Mouse (Mus musculus): ENCODE measurements around the gene Mid2. TPM values are rescaled to one million over a fixed set of nuclear protein-coding genes. Genes with fewer than 3 reads are reported as not detected.
"Not testable (repeated sequence)": the region's sequence is repeated elsewhere in the genome, so short reads cannot be mapped to it uniquely, and the experiment has no call there.

Gene Mid2
- polyA plus RNA-seq, 1 experiment from 2014 or later: 7.7 TPM

DNA sequence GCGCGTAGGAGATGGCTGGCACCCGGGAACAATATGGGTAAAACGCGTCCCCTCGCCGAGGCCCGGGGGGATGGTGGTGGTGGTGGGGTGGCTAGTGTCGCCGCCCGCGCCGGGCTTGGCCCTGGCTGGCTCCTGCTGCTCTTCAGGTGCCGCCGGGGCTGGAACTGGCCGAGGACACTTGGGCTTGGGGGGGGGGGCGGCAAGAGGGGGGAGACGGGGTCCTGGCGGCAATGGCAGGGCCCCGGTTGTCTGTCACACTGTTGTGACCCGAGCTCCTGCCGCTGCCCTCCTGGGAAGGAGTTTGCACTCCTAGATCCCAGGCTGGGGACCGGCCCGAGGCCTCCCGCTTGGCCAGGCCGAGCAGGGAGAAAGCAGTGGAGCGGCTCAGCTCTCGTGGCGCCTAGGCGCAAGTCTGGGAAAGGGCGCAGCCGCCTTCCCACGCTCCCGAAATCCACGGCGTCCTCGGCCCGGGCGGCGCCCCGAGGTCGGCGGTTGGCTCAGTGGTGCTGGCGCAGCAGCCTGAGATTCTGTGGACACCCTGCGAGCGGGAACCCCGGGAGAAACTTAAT is 927 bp downstream of the Mid2 start:
- 11% methylated on average over 21 of the region's 47 CpGs for WGBS
- no peaks in the 10 kb centered on the region for H3K27me3 ChIP-seq (replicated peaks; ENCODE audit: insufficient read depth, low read length)
- DNase-seq (ENCODE audit: low spot score) (peak; percentile 36), ATAC-seq (peak; percentile 58)
- peak overlapping the region; percentile 68 for H3K9ac ChIP-seq (replicated peaks; ENCODE audit: low read depth)
- peak overlapping the region; percentile 59 for H3K4me2 ChIP-seq (replicated peaks; ENCODE audit: low read depth, low read length)
- H3K27ac ChIP-seq (ENCODE audit: low read length): peak overlapping the region; percentile 76
- H3K4me1 ChIP-seq (ENCODE audit: insufficient read depth, low read depth, low read length): no peaks in the 10 kb centered on the region
- H3K36me3 ChIP-seq (ENCODE audit: insufficient read depth, low read length): no peaks in the 10 kb centered on the region
- H3K9me3 ChIP-seq (ENCODE audit: low read length): no peaks in the 10 kb centered on the region
- TF ChIP-seq CTCF (IDR thresholded peaks at IDR 0.05) (no peak), EP300 (IDR thresholded peaks at IDR 0.05) (no peak)
- peak overlapping the region; percentile 59 for H3K4me3 ChIP-seq (ENCODE audit: low read depth, low read length)

DNA sequence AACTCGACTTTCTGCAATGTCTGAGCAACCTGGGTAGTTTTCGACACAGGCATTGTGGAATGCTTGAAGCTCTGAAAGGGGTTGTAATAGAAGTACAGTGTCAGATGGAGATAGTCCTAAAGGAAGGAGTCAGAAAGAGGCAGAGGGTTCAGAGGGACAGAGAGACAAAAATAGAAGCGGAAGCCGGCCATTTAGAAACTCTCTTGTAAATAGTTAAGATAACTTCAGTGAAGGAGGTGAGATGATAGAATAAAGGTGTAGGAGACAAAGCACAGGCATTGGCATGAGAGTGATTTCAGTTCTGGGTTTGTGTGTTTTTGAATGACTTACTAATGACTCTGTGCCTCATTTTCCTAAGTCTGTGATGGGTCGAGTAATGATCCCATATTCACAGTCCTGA is 11.0 kb downstream of the Mid2 start:
- H3K9me3 ChIP-seq (ENCODE audit: low read length): no peaks in the 10 kb centered on the region
- H3K9ac ChIP-seq (replicated peaks; ENCODE audit: low read depth): no peak overlapping the region
- no peak overlapping the region for H3K27ac ChIP-seq (ENCODE audit: low read length)
- H3K4me3 ChIP-seq (ENCODE audit: low read depth, low read length): no peak overlapping the region
- TF ChIP-seq EP300 (IDR thresholded peaks at IDR 0.05) (no peak), CTCF (IDR thresholded peaks at IDR 0.05) (no peak)
- H3K27me3 ChIP-seq (replicated peaks; ENCODE audit: insufficient read depth, low read length): no peaks in the 10 kb centered on the region
- no peaks in the 10 kb centered on the region for H3K36me3 ChIP-seq (ENCODE audit: insufficient read depth, low read length)
- no peak overlapping the region for H3K4me2 ChIP-seq (replicated peaks; ENCODE audit: low read depth, low read length)
- no peak for DNase-seq (ENCODE audit: low spot score)
- H3K4me1 ChIP-seq (ENCODE audit: insufficient read depth, low read depth, low read length): no peaks in the 10 kb centered on the region
- WGBS: 59% methylated on average over 5 of the region's 5 CpGs
- no peak for ATAC-seq

DNA sequence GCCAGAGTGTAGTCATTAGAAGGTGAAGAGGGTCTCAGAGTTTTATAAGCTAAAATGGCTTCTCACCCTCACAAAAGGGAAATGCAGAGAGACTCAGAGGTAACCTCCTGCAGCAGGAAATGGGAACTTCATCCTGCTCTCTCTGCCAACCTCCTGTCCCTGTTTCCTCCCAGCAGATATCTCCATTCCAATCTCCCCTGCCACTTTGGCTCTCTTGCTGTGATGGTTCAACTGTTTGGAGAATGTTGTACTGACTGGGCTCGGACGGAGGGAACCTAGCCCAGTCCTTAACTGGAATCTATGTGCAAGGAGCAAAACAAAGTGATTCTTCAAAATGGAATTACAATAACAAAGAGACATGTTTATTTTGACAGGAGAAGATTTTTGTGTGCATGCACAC is 23.9 kb downstream of the Mid2 start:
- Histone ChIP-seq H3K36me3 (ENCODE audit: insufficient read depth, low read length) (no peaks in the 10 kb centered on the region), H3K4me1 (ENCODE audit: insufficient read depth, low read depth, low read length) (no peaks in the 10 kb centered on the region), H3K27me3 (replicated peaks; ENCODE audit: insufficient read depth, low read length) (no peaks in the 10 kb centered on the region), H3K27ac (ENCODE audit: low read length) (no peak overlapping the region; the same call in 1 of the 2 replicates), H3K4me3 (ENCODE audit: low read depth, low read length) (no peak overlapping the region), H3K4me2 (replicated peaks; ENCODE audit: low read depth, low read length) (no peak overlapping the region), H3K9ac (replicated peaks; ENCODE audit: low read depth) (no peak overlapping the region), H3K9me3 (ENCODE audit: low read length) (no peaks in the 10 kb centered on the region)
- TF ChIP-seq EP300 (IDR thresholded peaks at IDR 0.05): peak; percentile 78
- TF ChIP-seq CTCF (IDR thresholded peaks at IDR 0.05): no peak
- peak; percentile 72; the same call in 1 of the 2 replicates for ATAC-seq
- DNase-seq (ENCODE audit: low spot score): peak; percentile 39
- WGBS: 64% methylated on average over 2 of the region's 2 CpGs

DNA sequence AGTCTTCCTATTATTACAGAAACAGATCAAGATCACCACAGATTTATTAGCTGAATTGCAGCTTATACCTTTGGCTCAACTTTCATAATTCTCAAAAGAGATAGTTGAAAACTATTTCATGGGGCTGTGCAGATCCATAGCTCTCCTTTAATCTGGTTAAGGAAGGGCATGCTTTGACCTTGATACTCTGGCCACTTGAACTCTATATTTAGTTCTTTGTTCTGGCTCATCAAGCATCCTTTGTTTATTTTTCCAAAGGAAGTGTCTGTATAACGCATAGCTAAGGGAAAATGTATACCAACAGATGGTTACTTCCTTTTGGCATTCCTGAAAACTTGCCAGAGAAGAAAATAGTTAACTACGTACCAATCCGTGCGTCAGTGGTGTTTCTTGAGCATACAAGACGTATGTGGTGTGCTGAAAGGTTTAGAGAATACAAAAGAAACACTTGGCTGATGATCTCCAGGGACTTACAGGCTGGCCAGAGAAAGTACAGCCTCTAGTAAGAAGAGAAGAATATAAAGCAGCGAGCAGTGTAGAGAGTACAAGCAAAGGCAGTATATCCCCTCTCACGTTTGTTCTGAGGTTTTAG is 33.6 kb downstream of the Mid2 start:
- H3K4me3 ChIP-seq (ENCODE audit: low read depth, low read length); H3K9ac ChIP-seq (replicated peaks; ENCODE audit: low read depth); H3K4me2 ChIP-seq (replicated peaks; ENCODE audit: low read depth, low read length); H3K36me3 ChIP-seq (ENCODE audit: insufficient read depth, low read length); H3K4me1 ChIP-seq (ENCODE audit: insufficient read depth, low read depth, low read length); DNase-seq (ENCODE audit: low spot score); H3K27me3 ChIP-seq (replicated peaks; ENCODE audit: insufficient read depth, low read length); H3K9me3 ChIP-seq (ENCODE audit: low read length); H3K27ac ChIP-seq (ENCODE audit: low read length): not testable (repeated sequence)
- peak; percentile 71 for ATAC-seq
- WGBS: 22% methylated on average over 6 of the region's 7 CpGs
- TF ChIP-seq EP300 (IDR thresholded peaks at IDR 0.05): peak; percentile 71

DNA sequence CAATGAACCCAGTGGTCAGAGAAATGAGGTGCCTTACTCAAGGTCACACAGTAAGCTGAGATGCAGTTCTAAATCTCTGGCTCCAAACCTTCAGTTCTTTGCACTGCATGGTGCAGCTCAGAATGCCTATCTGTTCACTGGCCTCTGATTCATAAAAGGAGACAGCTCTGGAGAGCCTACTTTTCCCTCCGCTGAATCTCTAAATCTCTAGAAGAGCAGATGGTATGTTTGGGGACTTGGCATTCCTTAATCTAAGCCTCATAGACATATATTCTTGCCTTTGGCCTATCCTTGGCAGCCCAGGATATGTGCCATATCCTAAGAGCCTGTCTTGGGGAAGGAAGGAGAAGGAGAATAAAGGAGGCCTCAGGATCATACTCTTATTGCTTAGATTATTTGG is 38.8 kb downstream of the Mid2 start:
- no peak overlapping the region for H3K4me2 ChIP-seq (replicated peaks; ENCODE audit: low read depth, low read length)
- no peak for DNase-seq (ENCODE audit: low spot score)
- ATAC-seq: no peak
- H3K9ac ChIP-seq (replicated peaks; ENCODE audit: low read depth): no peak overlapping the region
- TF ChIP-seq CTCF (IDR thresholded peaks at IDR 0.05) (no peak), EP300 (IDR thresholded peaks at IDR 0.05) (no peak)
- H3K27ac ChIP-seq (ENCODE audit: low read length): no peak overlapping the region
- no peaks in the 10 kb centered on the region for H3K9me3 ChIP-seq (ENCODE audit: low read length)
- 82% methylated on average over 1 of the region's 1 CpGs for WGBS
- H3K4me3 ChIP-seq (ENCODE audit: low read depth, low read length): no peak overlapping the region
- H3K27me3 ChIP-seq (replicated peaks; ENCODE audit: insufficient read depth, low read length): no peaks in the 10 kb centered on the region
- H3K4me1 ChIP-seq (ENCODE audit: insufficient read depth, low read depth, low read length): no peaks in the 10 kb centered on the region
- H3K36me3 ChIP-seq (ENCODE audit: insufficient read depth, low read length): no peaks in the 10 kb centered on the region

DNA sequence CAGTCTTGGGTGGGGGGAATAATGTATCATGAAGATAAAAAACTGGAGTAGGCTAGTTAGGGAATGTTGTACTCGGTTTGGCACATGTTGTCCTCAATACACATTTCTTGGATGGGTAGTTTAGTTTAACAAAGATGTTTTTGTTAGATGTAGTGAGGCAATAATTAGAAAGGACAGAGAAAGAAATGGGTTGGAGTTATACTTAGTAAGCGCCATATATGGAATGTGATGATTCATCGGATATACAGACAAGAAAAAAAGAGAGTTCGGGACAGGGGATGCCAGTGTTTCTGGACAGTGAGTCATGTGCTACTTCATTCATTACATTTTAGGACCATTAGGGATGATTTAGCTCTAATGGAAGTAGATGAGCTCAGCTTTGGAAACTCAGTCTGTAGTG is 41.7 kb downstream of the Mid2 start:
- H3K27ac ChIP-seq (ENCODE audit: low read length): no peak overlapping the region
- no peak overlapping the region for H3K4me2 ChIP-seq (replicated peaks; ENCODE audit: low read depth, low read length)
- WGBS: 60% methylated on average over 4 of the region's 4 CpGs
- ATAC-seq (no peak; the same call in 1 of the 2 replicates), DNase-seq (ENCODE audit: low spot score) (peak; percentile 28)
- no peak overlapping the region for H3K4me3 ChIP-seq (ENCODE audit: low read depth, low read length)
- TF ChIP-seq EP300 (IDR thresholded peaks at IDR 0.05): no peak
- no peak for TF ChIP-seq CTCF (IDR thresholded peaks at IDR 0.05)
- no peaks in the 10 kb centered on the region for H3K36me3 ChIP-seq (ENCODE audit: insufficient read depth, low read length)
- H3K9ac ChIP-seq (replicated peaks; ENCODE audit: low read depth): no peak overlapping the region
- no peaks in the 10 kb centered on the region for H3K9me3 ChIP-seq (ENCODE audit: low read length)
- no peaks in the 10 kb centered on the region for H3K4me1 ChIP-seq (ENCODE audit: insufficient read depth, low read depth, low read length)
- H3K27me3 ChIP-seq (replicated peaks; ENCODE audit: insufficient read depth, low read length): no peaks in the 10 kb centered on the region
